Mouse (Mus musculus): ENCODE measurements around the gene Kif2a. TPM values are rescaled to one million over a fixed set of nuclear protein-coding genes. Genes with fewer than 3 reads are reported as not detected.

Kif2a gene
- polyA plus RNA-seq (2012; ENCODE audit: low replicate concordance) = 8.6 and 13.6 TPM in 2 replicates

GRCm38 (mm10) chr13:107021461-107022265, at the start of gene Kif2a:
Kif2a (minus strand) TSS chr13:107022126.

GRCm38 (mm10) chr13:106946594-106947540, 75.1 kb downstream of the Kif2a start, which contains the start of gene Dimt1:
Dimt1 (plus strand) TSS chr13:106947127.

DNA sequence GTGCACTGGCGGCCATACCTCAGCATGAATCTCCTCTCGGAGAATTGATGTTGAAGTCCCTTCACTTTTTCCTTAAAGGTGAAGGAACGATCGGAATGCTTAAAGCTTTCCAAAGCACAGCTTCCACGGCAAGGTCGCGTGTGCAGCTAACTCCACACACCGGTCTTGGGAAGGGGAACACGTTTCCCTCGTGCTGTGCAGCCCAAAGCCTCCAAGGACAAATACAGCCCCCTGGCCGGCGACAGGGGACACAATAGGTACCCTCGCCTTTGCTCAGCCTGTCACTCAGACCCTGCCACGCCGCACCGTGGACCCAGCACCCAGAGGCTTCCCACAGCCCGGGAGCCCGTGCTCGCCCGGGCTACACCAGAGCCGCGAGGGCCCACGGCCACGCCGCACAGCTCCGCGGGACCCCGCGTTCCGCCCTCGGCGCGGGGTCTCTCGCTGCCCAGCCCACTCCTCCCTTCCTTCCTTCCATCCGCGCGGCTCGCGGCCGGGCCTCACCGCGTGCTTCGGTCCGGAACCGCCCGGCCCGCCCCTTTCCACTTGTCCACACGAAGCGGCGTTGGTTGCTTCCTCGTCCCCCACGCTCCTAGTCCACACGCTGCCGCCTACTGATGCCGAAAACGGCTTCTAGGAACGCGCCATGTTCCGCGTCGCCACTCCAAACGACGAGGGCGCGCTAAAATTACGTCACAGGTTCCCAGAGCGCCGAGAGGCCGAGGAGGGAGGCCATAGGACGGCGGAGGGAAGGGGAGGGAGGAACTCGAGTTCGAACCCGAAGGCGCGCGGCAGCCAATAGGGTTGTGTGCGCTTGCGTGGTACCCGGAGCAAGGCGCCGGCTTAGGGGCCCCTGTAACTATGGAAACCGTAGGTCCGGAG, 85.4 kb downstream of the Kif2a start, which contains the start of gene Ipo11:
TSS of gene Ipo11 (minus strand) at position 703 of the 882 bp plus-strand sequence.

Other genes with a start within 250 kb of the Kif2a start
- gene Ipo11, start 85.2 kb downstream of the Kif2a start, polyA plus RNA-seq (2012; ENCODE audit: low replicate concordance) = 4.6 and 10.1 TPM in 2 replicates
- gene Dimt1, start 75.0 kb downstream of the Kif2a start, polyA plus RNA-seq (2012; ENCODE audit: low replicate concordance) = 14.0 and 14.2 TPM in 2 replicates

Data from hematopoietic multipotent progenitor cell, adult 10-12 weeks (in vitro differentiated cells).